Mouse (Mus musculus): ENCODE results near the gene Calr4. TPM values are rescaled to one million over a fixed set of nuclear protein-coding genes. Genes with fewer than 3 reads are reported as not detected.

Calr4 gene
- 0.08 TPM in 1 of 2 replicates, not detected in the other for polyA plus RNA-seq (2015; fragmentation: Nextera tagmentation; extraction: Ambion mirVana)

GRCm38 (mm10) chr4:109234185-109234584 is at the start of gene Calr4:
Gene Calr4, plus strand, starts transcription at chr4:109234485.
- Histone ChIP-seq H3K27me3 (no peaks in the 10 kb centered on the region), H3K9me3 (no peaks in the 10 kb centered on the region), H3K4me1 (0 out of 2 replicates have a peak, but pooled peaks cover 2% of the 10 kb centered on the region), H3K27ac (no peak within 1 kb of the TSS), H3K4me3 (no peak within 1 kb of the TSS), H3K9ac (no peak within 1 kb of the TSS), H3K4me2 (no peak within 1 kb of the TSS), H3K36me3 (no peaks in the 10 kb centered on the region)
- 60% methylated on average over 2 of the region's 2 CpGs for WGBS
- ATAC-seq (ENCODE audit: borderline replicate concordance, extremely low read depth, low FRiP score, low TSS enrichment) = no peak

- 72% methylated on average over 8 of the region's 8 CpGs for WGBS
- Histone ChIP-seq H3K27ac (no peak overlapping the region), H3K36me3 (no peaks in the 10 kb centered on the region), H3K27me3 (no peaks in the 10 kb centered on the region), H3K9ac (no peak overlapping the region), H3K4me1 (0 out of 2 replicates have a peak, but pooled peaks cover 4% of the 10 kb centered on the region), H3K4me3 (no peak overlapping the region), H3K4me2 (no peak overlapping the region), H3K9me3 (no peaks in the 10 kb centered on the region)
- no peak for ATAC-seq (ENCODE audit: borderline replicate concordance, extremely low read depth, low FRiP score, low TSS enrichment)
Measured at GRCm38 (mm10) chr4:109185616-109186405, 48.5 kb upstream of the Calr4 start.

DNA sequence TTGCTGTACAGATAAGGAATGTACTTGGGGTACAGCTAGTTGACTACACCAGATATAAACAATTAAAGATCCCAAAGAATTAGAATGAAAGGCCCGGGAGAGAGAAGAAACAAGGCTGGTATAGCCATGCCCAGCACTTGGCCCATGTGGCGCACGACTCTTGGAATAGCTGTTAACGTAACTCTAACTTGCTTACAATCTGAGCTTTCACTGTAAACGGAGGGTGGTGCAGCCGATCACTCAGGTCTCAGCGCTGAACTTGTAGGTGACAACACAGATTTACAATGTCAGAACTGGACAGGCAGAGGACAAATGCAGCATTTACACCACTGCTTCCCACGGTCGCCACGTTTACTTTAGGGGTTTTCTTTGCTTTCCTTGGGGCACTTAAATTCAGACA is 42.7 kb upstream of the Calr4 start:
- WGBS = 51% methylated on average over 10 of the region's 10 CpGs
- Histone ChIP-seq H3K4me2 (no peak overlapping the region), H3K27me3 (no peaks in the 10 kb centered on the region), H3K27ac (no peak overlapping the region), H3K9ac (no peak overlapping the region), H3K9me3 (no peaks in the 10 kb centered on the region), H3K4me3 (no peak overlapping the region), H3K36me3 (no peaks in the 10 kb centered on the region), H3K4me1 (0 out of 2 replicates have a peak, but pooled peaks cover 4% of the 10 kb centered on the region)
- no peak for ATAC-seq (ENCODE audit: borderline replicate concordance, extremely low read depth, low FRiP score, low TSS enrichment)

- Histone ChIP-seq H3K9ac (no peak overlapping the region), H3K27me3 (no peaks in the 10 kb centered on the region), H3K36me3 (no peaks in the 10 kb centered on the region), H3K4me2 (no peak overlapping the region), H3K9me3 (no peaks in the 10 kb centered on the region), H3K4me1 (0 out of 2 replicates have a peak, but pooled peaks cover 4% of the 10 kb centered on the region), H3K27ac (no peak overlapping the region), H3K4me3 (no peak overlapping the region)
- no peak for ATAC-seq (ENCODE audit: borderline replicate concordance, extremely low read depth, low FRiP score, low TSS enrichment)
- 85% methylated on average over 5 of the region's 5 CpGs for WGBS
Measured at GRCm38 (mm10) chr4:109193886-109194285, 40.4 kb upstream of the Calr4 start.

DNA sequence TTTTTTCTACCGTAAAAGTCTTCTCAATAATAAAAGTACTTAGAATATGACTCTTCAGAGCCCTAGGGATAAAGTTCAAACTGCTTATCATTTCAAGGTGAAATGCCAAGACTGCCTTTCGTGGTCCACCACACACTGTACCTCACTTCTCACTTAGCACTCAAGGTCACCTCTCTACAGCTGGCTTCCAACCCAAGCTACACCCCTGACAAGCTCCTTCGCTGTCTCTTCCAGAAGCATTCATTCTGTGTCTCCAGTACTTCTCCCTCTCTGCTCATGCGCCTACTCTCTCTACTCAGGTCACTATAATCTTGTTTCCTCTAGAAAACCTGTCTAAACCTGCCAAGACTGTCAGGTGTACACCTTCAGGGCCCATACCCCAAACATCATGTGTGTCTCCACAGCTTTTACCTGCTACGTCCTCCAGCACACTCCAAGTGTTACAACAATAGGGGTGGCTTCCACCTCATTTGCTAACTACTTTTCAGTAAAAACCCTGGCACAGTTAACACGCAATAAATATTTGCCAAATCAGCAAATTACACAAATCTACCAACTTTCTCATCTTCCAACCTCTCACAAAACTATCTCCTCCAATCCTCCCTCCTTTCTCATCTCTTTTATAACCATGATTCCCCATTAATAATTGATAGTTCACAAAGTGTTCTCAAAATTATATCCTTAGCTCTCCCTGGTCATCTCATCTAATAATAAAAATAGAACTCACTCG is 38.2 kb upstream of the Calr4 start:
- Histone ChIP-seq H3K27ac (no peak overlapping the region), H3K4me3 (no peak overlapping the region), H3K36me3 (no peaks in the 10 kb centered on the region), H3K27me3 (no peaks in the 10 kb centered on the region), H3K9me3 (no peaks in the 10 kb centered on the region), H3K9ac (no peak overlapping the region), H3K4me2 (no peak overlapping the region), H3K4me1 (0 out of 2 replicates have a peak, but pooled peaks cover 9% of the 10 kb centered on the region)
- no peak for ATAC-seq (ENCODE audit: borderline replicate concordance, extremely low read depth, low FRiP score, low TSS enrichment)
- WGBS = 82% methylated on average over 7 of the region's 7 CpGs

- H3K27ac ChIP-seq = no peak overlapping the region
- H3K4me2 ChIP-seq = no peak overlapping the region
- H3K4me3 ChIP-seq = no peak overlapping the region
- H3K36me3 ChIP-seq = no peaks in the 10 kb centered on the region
- WGBS = 93% methylated on average over 4 of the region's 4 CpGs
- H3K9ac ChIP-seq = no peak overlapping the region
- H3K4me1 ChIP-seq = peaks cover 13% of the 10 kb centered on the region; the same call in 1 of the 2 replicates
- no peaks in the 10 kb centered on the region for H3K27me3 ChIP-seq
- no peak for ATAC-seq (ENCODE audit: borderline replicate concordance, extremely low read depth, low FRiP score, low TSS enrichment)
- H3K9me3 ChIP-seq = no peaks in the 10 kb centered on the region
Measured at GRCm38 (mm10) chr4:109199069-109199468, 35.2 kb upstream of the Calr4 start.

DNA sequence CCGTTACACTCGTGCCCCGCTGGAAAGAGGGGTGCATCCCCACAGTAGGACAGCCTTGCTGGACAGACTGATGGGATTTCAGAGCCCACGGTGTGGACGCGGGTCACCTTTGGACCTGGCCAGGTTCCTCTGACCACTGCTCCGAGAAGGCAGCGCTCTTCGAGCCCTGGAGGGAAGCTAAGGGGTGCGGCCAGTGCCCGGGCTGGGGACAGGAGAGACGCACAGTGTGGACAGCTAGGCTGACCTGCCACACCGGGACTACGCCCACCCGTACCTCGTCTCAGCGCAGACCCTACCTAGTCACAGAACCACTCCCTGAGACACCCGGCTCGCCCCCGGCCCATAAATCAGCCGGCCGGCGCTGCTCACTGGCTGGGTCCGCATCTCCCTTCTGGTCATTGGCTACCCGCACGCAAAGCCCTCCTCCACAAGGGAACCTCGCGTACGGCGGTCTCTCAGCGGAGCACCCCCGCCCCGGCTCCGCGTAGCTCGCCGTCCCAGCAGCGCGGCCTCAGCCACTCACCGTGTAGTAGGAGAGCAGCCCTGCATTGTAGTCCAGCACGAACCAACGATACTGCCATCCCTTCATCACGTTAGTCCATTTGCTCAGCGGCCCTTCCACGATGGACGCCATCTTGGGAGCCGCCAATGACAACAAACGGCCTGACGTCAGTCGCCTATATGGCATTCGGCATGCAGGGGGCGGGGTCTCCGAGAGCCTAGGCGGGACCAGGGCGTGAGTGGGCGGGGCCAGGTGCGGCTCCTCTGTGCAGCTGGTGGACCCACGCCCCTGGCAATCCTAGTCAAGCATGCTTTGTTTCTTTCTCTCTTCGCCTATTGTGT is 32.5 kb upstream of the Calr4 start, which contains the start of gene Osbpl9:
Osbpl9 (minus strand) TSS at position 691 of the 843 bp plus-strand sequence.
- no peaks in the 10 kb centered on the region for H3K27me3 ChIP-seq
- peak within 1 kb of the TSS; percentile 87 for H3K4me2 ChIP-seq
- under 1% methylated on average over 59 of the region's 59 CpGs for WGBS
- no peaks in the 10 kb centered on the region for H3K9me3 ChIP-seq
- ATAC-seq (ENCODE audit: borderline replicate concordance, extremely low read depth, low FRiP score, low TSS enrichment) = peak; percentile 99
- H3K27ac ChIP-seq = peak within 1 kb of the TSS; percentile 97
- H3K4me1 ChIP-seq = peaks cover 20% of the 10 kb centered on the region; the same call in 1 of the 2 replicates
- H3K9ac ChIP-seq = peak within 1 kb of the TSS; percentile 50
- H3K4me3 ChIP-seq = peak within 1 kb of the TSS; percentile 74
- no peaks in the 10 kb centered on the region for H3K36me3 ChIP-seq

DNA sequence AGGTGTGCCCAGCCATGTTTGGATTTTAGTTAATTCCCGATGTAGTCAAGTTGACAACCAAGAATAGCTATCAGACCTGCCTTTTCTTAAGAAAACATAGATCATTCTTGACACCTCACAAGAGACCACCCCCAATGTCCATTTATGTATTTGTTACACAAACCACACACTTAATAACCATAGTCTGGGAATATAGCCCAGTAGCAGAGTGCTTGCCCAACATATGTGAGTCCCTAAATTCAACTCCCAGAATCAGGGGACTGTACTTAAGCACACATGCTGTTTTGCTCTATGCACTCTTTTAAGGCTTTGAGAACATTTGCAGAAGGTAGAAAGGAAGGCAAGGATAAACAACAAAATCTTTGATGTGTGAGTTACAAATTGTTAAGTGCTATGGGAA is 30.4 kb upstream of the Calr4 start:
- Histone ChIP-seq H3K4me3 (no peak overlapping the region), H3K9me3 (no peaks in the 10 kb centered on the region), H3K27ac (no peak overlapping the region), H3K27me3 (no peaks in the 10 kb centered on the region), H3K4me1 (peaks cover 20% of the 10 kb centered on the region; the same call in 1 of the 2 replicates), H3K36me3 (no peaks in the 10 kb centered on the region), H3K9ac (no peak overlapping the region), H3K4me2 (no peak overlapping the region)
- 68% methylated on average over 1 of the region's 1 CpGs for WGBS
- ATAC-seq (ENCODE audit: borderline replicate concordance, extremely low read depth, low FRiP score, low TSS enrichment) = no peak

GRCm38 (mm10) chr4:109204416-109204815 is 29.9 kb upstream of the Calr4 start:
- no peaks in the 10 kb centered on the region for H3K36me3 ChIP-seq
- no peaks in the 10 kb centered on the region for H3K9me3 ChIP-seq
- no peak overlapping the region for H3K4me3 ChIP-seq
- no peak overlapping the region for H3K27ac ChIP-seq
- peaks cover 20% of the 10 kb centered on the region; the same call in 1 of the 2 replicates for H3K4me1 ChIP-seq
- H3K9ac ChIP-seq = no peak overlapping the region
- no peak overlapping the region for H3K4me2 ChIP-seq
- H3K27me3 ChIP-seq = no peaks in the 10 kb centered on the region
- WGBS = 28% methylated on average over 1 of the region's 1 CpGs
- no peak for ATAC-seq (ENCODE audit: borderline replicate concordance, extremely low read depth, low FRiP score, low TSS enrichment)

DNA sequence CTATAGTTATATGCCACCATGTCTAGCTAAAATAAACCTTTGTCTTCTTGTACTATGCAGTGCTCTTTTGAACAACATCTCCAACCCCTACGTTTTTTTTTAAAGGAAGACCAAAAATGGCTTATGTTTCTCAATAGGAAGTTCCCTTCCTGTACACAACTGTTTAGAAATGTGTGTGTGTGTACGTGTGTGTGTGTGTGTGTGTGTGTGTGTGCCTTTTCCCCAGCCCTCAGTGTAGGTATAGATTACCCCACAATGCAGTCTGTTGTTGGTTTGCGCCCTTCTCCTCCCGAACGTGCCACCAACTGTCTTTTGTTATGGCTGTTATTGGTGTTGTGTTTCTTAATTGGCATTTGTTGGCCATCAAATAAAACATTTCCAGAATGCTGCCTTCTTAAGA is 26.8 kb upstream of the Calr4 start:
- ATAC-seq (ENCODE audit: borderline replicate concordance, extremely low read depth, low FRiP score, low TSS enrichment) = no peak
- H3K9me3 ChIP-seq = no peaks in the 10 kb centered on the region
- no peaks in the 10 kb centered on the region for H3K27me3 ChIP-seq
- no peak overlapping the region for H3K9ac ChIP-seq
- H3K27ac ChIP-seq = no peak overlapping the region
- H3K4me1 ChIP-seq = peaks cover 12% of the 10 kb centered on the region; the same call in 1 of the 2 replicates
- H3K4me3 ChIP-seq = no peak overlapping the region
- no peaks in the 10 kb centered on the region for H3K36me3 ChIP-seq
- 80% methylated on average over 5 of the region's 5 CpGs for WGBS
- H3K4me2 ChIP-seq = no peak overlapping the region

DNA sequence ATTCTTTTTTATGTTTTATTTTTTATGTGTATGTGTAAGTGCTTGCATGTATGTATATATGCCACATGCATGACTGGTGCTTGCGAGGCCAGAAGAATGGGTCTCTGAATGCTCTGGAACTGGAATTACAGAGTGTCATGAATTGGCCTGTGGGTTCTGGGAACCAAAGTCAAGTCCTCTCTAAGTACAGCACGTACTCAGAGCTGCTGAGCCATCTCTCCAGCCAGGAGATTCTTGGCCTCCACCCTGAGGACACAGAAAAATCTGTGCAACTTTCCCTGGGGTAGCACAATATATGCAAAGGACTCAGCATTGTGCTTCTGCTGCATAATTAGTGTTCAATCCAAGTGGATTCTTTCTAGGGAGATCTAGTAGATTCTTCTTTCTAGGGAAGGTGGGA is 24.0 kb upstream of the Calr4 start:
- no peak overlapping the region for H3K4me2 ChIP-seq
- H3K27ac ChIP-seq = no peak overlapping the region
- H3K9ac ChIP-seq = no peak overlapping the region
- ATAC-seq (ENCODE audit: borderline replicate concordance, extremely low read depth, low FRiP score, low TSS enrichment) = no peak
- H3K4me1 ChIP-seq = no peaks in the 10 kb centered on the region
- 71% methylated on average over 2 of the region's 2 CpGs for WGBS
- H3K36me3 ChIP-seq = no peaks in the 10 kb centered on the region
- H3K4me3 ChIP-seq = no peak overlapping the region
- no peaks in the 10 kb centered on the region for H3K27me3 ChIP-seq
- H3K9me3 ChIP-seq = no peaks in the 10 kb centered on the region

Data from lung, embryonic 15.5 days (tissue).